Mouse (Mus musculus): ENCODE measurements at regions not wholly inside any gene's neighbourhood (a gene's known extent, or its start where the extent isn't known, plus 50 kb on each side); places are given as distances from the start of the nearest gene placed in this dataset.

- no peak for DNase-seq
Measured at GRCm38 (mm10) chr6:101585871-101586270, 208.2 kb upstream of the Pdzrn3 start.

- DNase-seq: no peak
Measured at GRCm38 (mm10) chr6:101580824-101581223, 203.1 kb upstream of the Pdzrn3 start.

- no peak for DNase-seq
Measured at GRCm38 (mm10) chr6:101556096-101556495, 178.4 kb upstream of the Pdzrn3 start.

GRCm38 (mm10) chr6:101554965-101555604 lies 177.4 kb upstream of the Pdzrn3 start:
- no peak for DNase-seq

- DNase-seq: no peak
Measured at GRCm38 (mm10) chr6:101550501-101551268, 173.0 kb upstream of the Pdzrn3 start.

GRCm38 (mm10) chr6:101537581-101537980 lies 159.9 kb upstream of the Pdzrn3 start:
- DNase-seq: no peak

GRCm38 (mm10) chr6:101534214-101535052 lies 156.7 kb upstream of the Pdzrn3 start:
- DNase-seq: peak; percentile 47

- peak; percentile 22 for DNase-seq
Measured at GRCm38 (mm10) chr6:101532436-101532835, 154.7 kb upstream of the Pdzrn3 start.

- peak; percentile 30 for DNase-seq
Measured at GRCm38 (mm10) chr6:101531914-101532313, 154.2 kb upstream of the Pdzrn3 start.

GRCm38 (mm10) chr6:101525129-101525528 lies 147.4 kb upstream of the Pdzrn3 start:
- no peak for DNase-seq

GRCm38 (mm10) chr6:101521316-101521715 lies 143.6 kb upstream of the Pdzrn3 start:
- no peak for DNase-seq

- no peak for DNase-seq
Measured at GRCm38 (mm10) chr6:101520755-101521154, 143.1 kb upstream of the Pdzrn3 start.

- no peak for DNase-seq
Measured at GRCm38 (mm10) chr6:101518904-101519701, 141.4 kb upstream of the Pdzrn3 start.

GRCm38 (mm10) chr6:101517584-101517983 lies 139.9 kb upstream of the Pdzrn3 start:
- DNase-seq: no peak

- DNase-seq: no peak
Measured at GRCm38 (mm10) chr6:101513696-101514095, 136.0 kb upstream of the Pdzrn3 start.

- DNase-seq: no peak
Measured at GRCm38 (mm10) chr6:101502149-101502548, 124.5 kb upstream of the Pdzrn3 start.

GRCm38 (mm10) chr6:101501716-101502115 lies 124.0 kb upstream of the Pdzrn3 start:
- no peak for DNase-seq

- DNase-seq: no peak
Measured at GRCm38 (mm10) chr6:101500202-101500601, 122.5 kb upstream of the Pdzrn3 start.

- DNase-seq: no peak
Measured at GRCm38 (mm10) chr6:101488466-101488865, 110.8 kb upstream of the Pdzrn3 start.

GRCm38 (mm10) chr6:101484526-101485287 lies 107.0 kb upstream of the Pdzrn3 start:
- DNase-seq: no peak

- no peak for DNase-seq
Measured at GRCm38 (mm10) chr6:101482635-101483465, 105.2 kb upstream of the Pdzrn3 start.

All from lung, postnatal 36 days (tissue).